Mouse (Mus musculus): ENCODE results near the gene Frmd4a. TPM values are rescaled to one million over a fixed set of nuclear protein-coding genes. Genes with fewer than 3 reads are reported as not detected.
"Not testable (repeated sequence)": the region's sequence is repeated elsewhere in the genome, so short reads cannot be mapped to it uniquely, and the experiment has no call there.

Frmd4a gene
- polyA plus RNA-seq, 1 experiment from 2014 or later, result 6.6 TPM

DNA sequence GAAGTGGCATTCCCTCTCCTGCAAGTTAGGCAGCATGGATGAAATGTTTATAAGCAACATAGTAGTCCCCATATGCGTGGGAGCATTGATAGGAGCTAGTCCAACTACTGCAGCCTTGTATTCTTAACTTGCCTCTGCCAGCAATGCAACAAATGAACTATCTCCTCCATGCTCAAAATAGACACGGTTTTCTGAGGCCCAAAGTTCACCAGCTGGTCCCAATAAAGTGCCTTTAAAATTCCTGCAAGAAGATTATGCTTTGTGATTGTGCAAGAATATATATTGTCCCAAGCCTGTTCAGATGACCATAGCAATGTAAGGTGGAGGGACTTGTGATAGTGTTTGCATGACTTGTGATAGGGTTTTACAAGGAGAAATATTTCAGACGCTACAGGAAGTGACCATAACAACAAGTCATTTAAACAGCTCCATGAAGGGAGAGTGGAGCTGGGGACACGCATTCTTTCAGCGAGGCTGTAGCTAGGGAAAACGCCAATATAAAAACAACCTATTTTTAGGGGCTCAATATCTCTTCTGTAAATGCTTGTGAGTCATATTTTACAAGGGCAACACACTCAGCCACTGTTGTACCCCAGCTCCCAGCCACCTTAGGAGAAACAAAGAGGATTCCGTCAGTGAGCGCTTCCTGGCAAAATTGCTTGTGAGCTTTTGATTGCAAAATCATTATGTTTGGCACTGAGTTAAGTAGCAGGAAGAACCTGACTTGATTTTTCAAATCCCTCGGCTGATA, 235.2 kb downstream of the Frmd4a start:
- no peaks in the 10 kb centered on the region for H3K27me3 ChIP-seq (ENCODE audit: insufficient read depth, low read length)
- H3K4me3 ChIP-seq (ENCODE audit: low read depth, low read length), result no peak overlapping the region
- WGBS (ENCODE audit: insufficient replicate concordance), result 42% methylated on average over 9 of the region's 9 CpGs
- no peak overlapping the region for H3K4me2 ChIP-seq (ENCODE audit: low read depth, low read length)
- H3K36me3 ChIP-seq (replicated peaks; ENCODE audit: insufficient read depth, low read length), result no peaks in the 10 kb centered on the region
- no peak overlapping the region for H3K27ac ChIP-seq (ENCODE audit: low read depth)
- H3K9me3 ChIP-seq (ENCODE audit: low read length), result no peaks in the 10 kb centered on the region
- 0 out of 2 replicates have a peak, but pooled peaks cover 3% of the 10 kb centered on the region for H3K4me1 ChIP-seq (ENCODE audit: insufficient read depth)
- ATAC-seq (peak; percentile 19; the same call in 1 of the 2 replicates), DNase-seq (no peak)
- H3K9ac ChIP-seq (replicated peaks), result no peak overlapping the region
- TF ChIP-seq EP300 (IDR thresholded peaks at IDR 0.05; ENCODE audit: low read depth) (no peak), CTCF (IDR thresholded peaks at IDR 0.05; ENCODE audit: low read depth) (no peak)

- Histone ChIP-seq H3K36me3 (replicated peaks; ENCODE audit: insufficient read depth, low read length) (no peaks in the 10 kb centered on the region), H3K9me3 (ENCODE audit: low read length) (no peaks in the 10 kb centered on the region), H3K4me2 (ENCODE audit: low read depth, low read length) (no peak overlapping the region), H3K27ac (ENCODE audit: low read depth) (no peak overlapping the region), H3K27me3 (ENCODE audit: insufficient read depth, low read length) (no peaks in the 10 kb centered on the region), H3K4me1 (ENCODE audit: insufficient read depth) (0 out of 2 replicates have a peak, but pooled peaks cover 3% of the 10 kb centered on the region), H3K4me3 (ENCODE audit: low read depth, low read length) (no peak overlapping the region), H3K9ac (replicated peaks) (no peak overlapping the region)
- TF ChIP-seq EP300 (IDR thresholded peaks at IDR 0.05; ENCODE audit: low read depth) (no peak), CTCF (IDR thresholded peaks at IDR 0.05; ENCODE audit: low read depth) (peak; percentile 56)
- ATAC-seq (no peak), DNase-seq (peak; percentile 29)
- 40% methylated on average over 4 of the region's 4 CpGs for WGBS (ENCODE audit: insufficient replicate concordance)
Observed at GRCm38 (mm10) chr2:4253348-4253747, 235.8 kb downstream of the Frmd4a start.

GRCm38 (mm10) chr2:4254083-4254482, 236.6 kb downstream of the Frmd4a start:
- WGBS (ENCODE audit: insufficient replicate concordance), result 73% methylated on average over 5 of the region's 5 CpGs

GRCm38 (mm10) chr2:4256242-4256641, 238.7 kb downstream of the Frmd4a start:
- ATAC-seq (no peak), DNase-seq (no peak)
- WGBS (ENCODE audit: insufficient replicate concordance), result 57% methylated on average over 2 of the region's 2 CpGs
- Histone ChIP-seq H3K27ac (ENCODE audit: low read depth) (no peak overlapping the region), H3K36me3 (replicated peaks; ENCODE audit: insufficient read depth, low read length) (no peaks in the 10 kb centered on the region), H3K4me3 (ENCODE audit: low read depth, low read length) (no peak overlapping the region), H3K9ac (replicated peaks) (no peak overlapping the region), H3K4me2 (ENCODE audit: low read depth, low read length) (no peak overlapping the region), H3K27me3 (ENCODE audit: insufficient read depth, low read length) (no peaks in the 10 kb centered on the region), H3K4me1 (ENCODE audit: insufficient read depth) (0 out of 2 replicates have a peak, but pooled peaks cover 3% of the 10 kb centered on the region), H3K9me3 (ENCODE audit: low read length) (no peaks in the 10 kb centered on the region)
- TF ChIP-seq EP300 (IDR thresholded peaks at IDR 0.05; ENCODE audit: low read depth) (no peak), CTCF (IDR thresholded peaks at IDR 0.05; ENCODE audit: low read depth) (no peak)

More at GRCm38 (mm10) chr2:4254083-4254482, 236.6 kb downstream of the Frmd4a start:
- 0 out of 2 replicates have a peak, but pooled peaks cover 3% of the 10 kb centered on the region for H3K4me1 ChIP-seq (ENCODE audit: insufficient read depth)
- no peaks in the 10 kb centered on the region for H3K9me3 ChIP-seq (ENCODE audit: low read length)
- H3K27ac ChIP-seq (ENCODE audit: low read depth), result no peak overlapping the region
- no peak overlapping the region for H3K4me2 ChIP-seq (ENCODE audit: low read depth, low read length)
- H3K4me3 ChIP-seq (ENCODE audit: low read depth, low read length), result no peak overlapping the region
- H3K27me3 ChIP-seq (ENCODE audit: insufficient read depth, low read length), result no peaks in the 10 kb centered on the region
- no peaks in the 10 kb centered on the region for H3K36me3 ChIP-seq (replicated peaks; ENCODE audit: insufficient read depth, low read length)
- DNase-seq (no peak), ATAC-seq (no peak)
- no peak overlapping the region for H3K9ac ChIP-seq (replicated peaks)
- no peak for TF ChIP-seq EP300 (IDR thresholded peaks at IDR 0.05; ENCODE audit: low read depth)
- no peak for TF ChIP-seq CTCF (IDR thresholded peaks at IDR 0.05; ENCODE audit: low read depth)

GRCm38 (mm10) chr2:4257604-4258003, 240.1 kb downstream of the Frmd4a start:
- Histone ChIP-seq H3K27ac (ENCODE audit: low read depth) (no peak overlapping the region), H3K9me3 (ENCODE audit: low read length) (no peaks in the 10 kb centered on the region), H3K4me2 (ENCODE audit: low read depth, low read length) (no peak overlapping the region), H3K27me3 (ENCODE audit: insufficient read depth, low read length) (no peaks in the 10 kb centered on the region), H3K9ac (replicated peaks) (no peak overlapping the region), H3K4me3 (ENCODE audit: low read depth, low read length) (no peak overlapping the region), H3K4me1 (ENCODE audit: insufficient read depth) (no peaks in the 10 kb centered on the region), H3K36me3 (replicated peaks; ENCODE audit: insufficient read depth, low read length) (no peaks in the 10 kb centered on the region)
- ATAC-seq (no peak), DNase-seq (no peak)
- TF ChIP-seq CTCF (IDR thresholded peaks at IDR 0.05; ENCODE audit: low read depth), result no peak
- TF ChIP-seq EP300 (IDR thresholded peaks at IDR 0.05; ENCODE audit: low read depth), result no peak
- WGBS (ENCODE audit: insufficient replicate concordance), result 84% methylated on average over 1 of the region's 1 CpGs

DNA sequence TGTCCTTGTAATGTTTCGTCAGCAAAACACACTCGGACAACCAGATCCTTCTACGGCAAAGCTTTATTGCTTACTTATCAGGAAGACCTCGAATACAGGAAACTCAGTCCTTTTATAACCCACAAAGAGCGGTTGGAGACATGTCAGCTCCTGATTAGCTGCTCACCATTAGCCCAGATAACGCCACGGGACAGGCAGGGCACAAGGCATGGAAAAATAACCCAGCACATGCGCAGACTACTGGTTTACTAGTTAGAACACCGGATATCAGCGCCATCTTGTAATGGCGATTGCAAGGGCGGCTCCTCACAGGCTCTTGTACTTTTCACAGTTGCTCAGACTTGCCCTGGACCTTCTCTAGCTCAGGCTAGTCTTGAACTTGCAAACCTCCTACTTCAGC, 241.3 kb downstream of the Frmd4a start:
- not testable (repeated sequence) for H3K36me3 ChIP-seq (replicated peaks; ENCODE audit: insufficient read depth, low read length); H3K4me2 ChIP-seq (ENCODE audit: low read depth, low read length); DNase-seq; H3K4me1 ChIP-seq (ENCODE audit: insufficient read depth); H3K27ac ChIP-seq (ENCODE audit: low read depth); H3K9me3 ChIP-seq (ENCODE audit: low read length); ATAC-seq; H3K27me3 ChIP-seq (ENCODE audit: insufficient read depth, low read length); H3K4me3 ChIP-seq (ENCODE audit: low read depth, low read length); H3K9ac ChIP-seq (replicated peaks)
- WGBS (ENCODE audit: insufficient replicate concordance), result 63% methylated on average over 12 of the region's 12 CpGs

Data from liver, postnatal 0 days (tissue).